Mouse (Mus musculus) embryonic facial prominence, embryonic 11.5 days (tissue): ENCODE measurements around the gene Mrps34. TPM values are rescaled to one million over a fixed set of nuclear protein-coding genes. Genes with fewer than 3 reads are reported as not detected.

Source experiments
- ATAC-seq: fragments of 200-750 bp; cut with Nextera tagmentation; replicated peaks from 2 replicates; pipeline ENCODE4 v1.8.0; 2017; ENCODE audit warnings: low read depth; ENCODE audit not compliant: insufficient number of reproducible peaks, low FRiP score, low TSS enrichment
- DNase-seq: peaks from one replicate; pipeline ENCODE4 v3.0.0-alpha.2; 2015; ENCODE audit warnings: low spot score
- H3K27ac ChIP-seq: fragments of 300-500 bp; sonication (generic); replicated peaks from 2 replicates; pipeline ENCODE4 v1.5.1; 2014; ENCODE audit warnings: mild to moderate bottlenecking, low read depth, low read length, control low read depth
- H3K27me3 ChIP-seq: fragments of 300-500 bp; sonication (generic); 2 replicates; pipeline ENCODE4 v1.6.1; 2014; ENCODE audit warnings: mild to moderate bottlenecking, low read length, moderate library complexity, mixed read lengths; ENCODE audit not compliant: control insufficient read depth, insufficient read depth
- H3K36me3 ChIP-seq: fragments of 300-500 bp; sonication (generic); replicated peaks from 2 replicates; pipeline ENCODE4 v1.6.1; 2014; ENCODE audit warnings: low read depth, mild to moderate bottlenecking, low read length, moderate library complexity, mixed read lengths; ENCODE audit not compliant: control insufficient read depth, insufficient read depth
- H3K4me1 ChIP-seq: fragments of 300-500 bp; sonication (generic); 2 replicates; pipeline ENCODE4 v1.6.1; 2014; ENCODE audit warnings: low read length, mixed read lengths; ENCODE audit not compliant: control insufficient read depth, insufficient read depth
- H3K4me2 ChIP-seq: fragments of 300-500 bp; sonication (generic); 2 replicates; pipeline ENCODE4 v1.6.1; 2014; ENCODE audit warnings: low read depth, mild to moderate bottlenecking, control low read depth, low read length, moderate library complexity
- H3K4me3 ChIP-seq: fragments of 300-500 bp; sonication (generic); 2 replicates; pipeline ENCODE4 v1.5.1; 2014; ENCODE audit warnings: low read depth, low read length, control low read depth
- H3K9ac ChIP-seq: fragments of 300-500 bp; sonication (generic); replicated peaks from 2 replicates; pipeline ENCODE4 v1.6.1; 2014; ENCODE audit warnings: mild to moderate bottlenecking, control low read depth, low read length
- H3K9me3 ChIP-seq: fragments of 300-500 bp; sonication (generic); replicated peaks from 2 replicates; pipeline ENCODE4 v1.6.1; 2016; ENCODE audit warnings: mild to moderate bottlenecking, low read length, inconsistent platforms, mixed read lengths; ENCODE audit not compliant: control insufficient read depth
- WGBS: fragments of 180-500 bp; shearing (Covaris S2); extraction: QIAGEN DNeasy Blood & Tissue Kit; methylation state at CpG from one replicate; pipeline ENCODE4 v1.1.7; 2014; 5-methylcytosine and 5-hydroxymethylcytosine counted together
- polyA plus RNA-seq: library from polyadenylated mRNA; unstranded; fragments of >200 nt; fragmentation: Nextera tagmentation; extraction: Ambion mirVana; gene quantifications from 2 replicates; pipeline ENCODE4 v1.2.1, GENCODE M21; 2014

Mrps34 gene
- polyA plus RNA-seq = 68.6 and 84.7 TPM in 2 replicates

- 0 out of 2 replicates have a peak, but pooled peaks have one; percentile 20 for ATAC-seq
- Histone ChIP-seq H3K4me3 (peak within 1 kb of the TSS; percentile 89), H3K4me2 (peak within 1 kb of the TSS; percentile 95), H3K36me3 (peaks cover 16% of the 10 kb centered on the region), H3K27ac (peak within 1 kb of the TSS; percentile 62), H3K4me1 (peaks cover 9% of the 10 kb centered on the region), H3K27me3 (no peaks in the 10 kb centered on the region), H3K9ac (peak within 1 kb of the TSS; percentile 84), H3K9me3 (no peaks in the 10 kb centered on the region)
- DNase-seq = peak; percentile 92
- under 1% methylated on average over 61 of the region's 62 CpGs for WGBS
These were observed at the start of gene Mrps34, which contains the start of gene Eme2 for GRCm38 (mm10) chr17:24894995-24895547. Mrps34 (plus strand) TSS chr17:24895116. Eme2 (minus strand) TSS chr17:24895087.

GRCm38 (mm10) chr17:24847386-24847785 lies 47.5 kb upstream of the Mrps34 start:
- H3K9me3 ChIP-seq = no peaks in the 10 kb centered on the region
- no peak overlapping the region for H3K4me3 ChIP-seq
- H3K27ac ChIP-seq = no peak overlapping the region
- no peak overlapping the region for H3K9ac ChIP-seq
- H3K4me2 ChIP-seq = no peak overlapping the region
- 95% methylated on average over 1 of the region's 1 CpGs for WGBS
- no peaks in the 10 kb centered on the region for H3K36me3 ChIP-seq
- no peak for DNase-seq
- no peaks in the 10 kb centered on the region; the same call in 1 of the 2 replicates for H3K27me3 ChIP-seq
- peaks cover 3% of the 10 kb centered on the region; the same call in 1 of the 2 replicates for H3K4me1 ChIP-seq
- no peak for ATAC-seq

- no peak overlapping the region for H3K27ac ChIP-seq
These were observed 46.3 kb upstream of the Mrps34 start for GRCm38 (mm10) chr17:24848600-24849031.

GRCm38 (mm10) chr17:24849733-24850064 lies 45.2 kb upstream of the Mrps34 start:
- Histone ChIP-seq H3K27me3 (no peaks in the 10 kb centered on the region; the same call in 1 of the 2 replicates), H3K4me2 (peak overlapping the region; percentile 77), H3K4me3 (peak overlapping the region; percentile 80), H3K36me3 (no peaks in the 10 kb centered on the region), H3K9me3 (no peaks in the 10 kb centered on the region), H3K4me1 (peaks cover 3% of the 10 kb centered on the region; the same call in 1 of the 2 replicates), H3K27ac (peak overlapping the region; percentile 72), H3K9ac (peak overlapping the region; percentile 69)
- ATAC-seq = peak; percentile 51; the same call in 1 of the 2 replicates
- WGBS = under 1% methylated on average over 21 of the region's 21 CpGs
- DNase-seq = peak; percentile 65

More at GRCm38 (mm10) chr17:24848600-24849031, 46.3 kb upstream of the Mrps34 start:
- Histone ChIP-seq H3K36me3 (no peaks in the 10 kb centered on the region), H3K4me1 (peaks cover 3% of the 10 kb centered on the region; the same call in 1 of the 2 replicates), H3K4me3 (no peak overlapping the region), H3K9me3 (no peaks in the 10 kb centered on the region), H3K9ac (no peak overlapping the region), H3K4me2 (no peak overlapping the region), H3K27me3 (no peaks in the 10 kb centered on the region; the same call in 1 of the 2 replicates)
- DNase-seq = no peak
- no peak for ATAC-seq

GRCm38 (mm10) chr17:24850065-24850772 lies 44.7 kb upstream of the Mrps34 start, which contains the start of gene Fahd1:
Fahd1 (minus strand) TSS chr17:24850364.
- no peaks in the 10 kb centered on the region; the same call in 1 of the 2 replicates for H3K27me3 ChIP-seq
- DNase-seq (peak; percentile 98), ATAC-seq (peak; percentile 99)
- H3K4me3 ChIP-seq = peak within 1 kb of the TSS; percentile 80
- peak within 1 kb of the TSS; percentile 72 for H3K27ac ChIP-seq
- H3K9ac ChIP-seq = peak within 1 kb of the TSS; percentile 69
- peaks cover 3% of the 10 kb centered on the region; the same call in 1 of the 2 replicates for H3K4me1 ChIP-seq
- H3K9me3 ChIP-seq = no peaks in the 10 kb centered on the region
- peak within 1 kb of the TSS; percentile 94 for H3K4me2 ChIP-seq
- H3K36me3 ChIP-seq = no peaks in the 10 kb centered on the region
- under 1% methylated on average over 58 of the region's 58 CpGs for WGBS

GRCm38 (mm10) chr17:24850773-24851127 lies 44.2 kb upstream of the Mrps34 start:
- H3K27me3 ChIP-seq = no peaks in the 10 kb centered on the region; the same call in 1 of the 2 replicates
- no peaks in the 10 kb centered on the region for H3K9me3 ChIP-seq
- no peak overlapping the region for H3K27ac ChIP-seq
- peak overlapping the region; percentile 94 for H3K4me2 ChIP-seq
- peak overlapping the region; percentile 80 for H3K4me3 ChIP-seq
- 1% methylated on average over 20 of the region's 20 CpGs for WGBS
- no peak for ATAC-seq
- H3K4me1 ChIP-seq = peaks cover 3% of the 10 kb centered on the region; the same call in 1 of the 2 replicates
- DNase-seq = peak; percentile 3
- no peaks in the 10 kb centered on the region for H3K36me3 ChIP-seq
- H3K9ac ChIP-seq = peak overlapping the region; percentile 57

- no peak for DNase-seq
- Histone ChIP-seq H3K4me2 (peak overlapping the region; percentile 94; the same call in 1 of the 2 replicates), H3K36me3 (no peaks in the 10 kb centered on the region), H3K27me3 (no peaks in the 10 kb centered on the region; the same call in 1 of the 2 replicates), H3K4me3 (peak overlapping the region; percentile 80), H3K27ac (no peak overlapping the region), H3K9me3 (no peaks in the 10 kb centered on the region), H3K9ac (no peak overlapping the region), H3K4me1 (peaks cover 3% of the 10 kb centered on the region; the same call in 1 of the 2 replicates)
- no peak for ATAC-seq
- WGBS = 81% methylated on average over 10 of the region's 10 CpGs
These were observed 43.4 kb upstream of the Mrps34 start for GRCm38 (mm10) chr17:24851381-24852125.
